Mouse (Mus musculus): Measurements from ENCODE around the gene Adamts14. TPM values are rescaled to one million over a fixed set of nuclear protein-coding genes. Genes with fewer than 3 reads are reported as not detected.

The Adamts14 gene
- polyA plus RNA-seq, 1 experiment, result 3.3 TPM

DNA sequence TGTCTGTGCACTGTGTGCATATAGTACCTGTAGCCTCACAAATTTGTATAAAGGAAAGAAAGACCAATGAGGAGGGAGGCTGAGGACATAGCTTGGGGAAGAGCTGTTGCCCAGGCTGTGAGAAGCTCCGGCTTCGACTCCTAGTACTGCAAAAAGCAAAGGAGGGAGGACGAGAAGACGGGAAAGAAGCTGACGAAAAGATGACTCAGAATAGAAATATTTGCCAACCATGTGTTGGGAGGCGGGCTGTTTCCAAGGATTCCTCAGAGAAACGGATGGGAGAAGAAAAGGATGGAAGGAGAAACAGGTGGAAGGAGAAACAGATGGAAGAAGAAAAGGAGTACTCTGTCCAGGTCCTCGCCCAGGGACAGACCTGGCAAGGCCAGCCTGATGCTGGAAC lies 21.0 kb upstream of the Adamts14 start:
- Histone ChIP-seq H3K27me3 (ENCODE audit: control insufficient read depth, insufficient read depth, low read length) (no peaks in the 10 kb centered on the region), H3K36me3 (ENCODE audit: control insufficient read depth, insufficient read depth, low read length) (no peaks in the 10 kb centered on the region), H3K4me3 (ENCODE audit: control insufficient read depth, insufficient read depth, low read length) (no peak overlapping the region), H3K4me1 (replicated peaks; ENCODE audit: control insufficient read depth, insufficient read depth, low read length) (peaks cover 16% of the 10 kb centered on the region), H3K27ac (ENCODE audit: control insufficient read depth, insufficient read depth, low read length) (no peak overlapping the region)
- no peak for TF ChIP-seq CTCF (IDR thresholded peaks at IDR 0.05; ENCODE audit: borderline replicate concordance, control insufficient read depth, extremely low read depth, insufficient read depth, low read length, poor library complexity)
- no peak for TF ChIP-seq POLR2A (IDR thresholded peaks at IDR 0.05; ENCODE audit: control insufficient read depth, extremely low read depth, insufficient read depth, low read length, poor library complexity)
- DNase-seq, result no peak
- WGBS, result 90% methylated on average over 8 of the region's 8 CpGs

DNA sequence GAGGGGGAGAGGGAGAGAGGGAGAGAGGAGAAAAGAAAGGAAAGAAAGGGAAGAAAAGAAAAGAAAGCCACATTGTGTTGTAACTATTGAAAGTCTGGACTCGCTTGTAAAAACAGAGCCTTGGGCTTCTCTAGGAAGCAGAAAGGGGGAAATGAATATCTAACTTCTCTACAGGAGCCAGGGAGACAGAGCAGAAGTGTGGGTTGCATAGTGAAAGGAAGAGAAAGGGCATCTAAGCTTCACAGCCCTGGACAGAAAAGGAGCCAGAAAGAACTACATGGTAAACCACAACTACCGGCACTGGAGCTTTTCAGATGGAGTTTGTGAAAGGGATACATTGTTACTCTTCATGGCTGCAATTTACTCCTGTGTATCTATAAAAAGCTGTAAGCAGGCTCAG lies 17.2 kb upstream of the Adamts14 start:
- no peaks in the 10 kb centered on the region for H3K27me3 ChIP-seq (ENCODE audit: control insufficient read depth, insufficient read depth, low read length)
- WGBS, result 9% methylated on average over 2 of the region's 2 CpGs
- H3K36me3 ChIP-seq (ENCODE audit: control insufficient read depth, insufficient read depth, low read length), result no peaks in the 10 kb centered on the region
- DNase-seq, result no peak
- no peak overlapping the region for H3K4me3 ChIP-seq (ENCODE audit: control insufficient read depth, insufficient read depth, low read length)
- H3K27ac ChIP-seq (ENCODE audit: control insufficient read depth, insufficient read depth, low read length), result no peak overlapping the region
- TF ChIP-seq CTCF (IDR thresholded peaks at IDR 0.05; ENCODE audit: borderline replicate concordance, control insufficient read depth, extremely low read depth, insufficient read depth, low read length, poor library complexity) (no peak), POLR2A (IDR thresholded peaks at IDR 0.05; ENCODE audit: control insufficient read depth, extremely low read depth, insufficient read depth, low read length, poor library complexity) (no peak)
- H3K4me1 ChIP-seq (replicated peaks; ENCODE audit: control insufficient read depth, insufficient read depth, low read length), result no peaks in the 10 kb centered on the region; the same call in 1 of the 2 replicates

DNA sequence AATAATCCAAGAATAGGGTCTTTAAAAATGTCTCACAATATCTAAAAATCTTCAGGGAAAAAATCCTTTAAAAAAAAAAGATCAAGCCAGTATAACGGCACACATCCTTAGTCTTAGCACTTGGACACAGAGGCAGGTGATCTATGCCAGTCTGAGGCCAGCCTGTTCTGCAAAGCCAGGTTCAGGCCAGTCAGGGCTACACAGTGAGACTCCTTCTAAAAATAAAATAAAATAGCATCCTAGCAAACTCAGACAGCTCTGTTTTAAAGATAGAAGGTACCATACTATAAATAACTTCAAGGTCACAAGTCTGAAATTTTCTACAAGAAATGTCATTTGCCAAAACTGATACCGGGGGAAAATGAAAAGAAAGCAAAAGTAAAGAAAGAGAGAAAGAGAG lies 16.8 kb upstream of the Adamts14 start:
- Histone ChIP-seq H3K4me3 (ENCODE audit: control insufficient read depth, insufficient read depth, low read length) (no peak overlapping the region), H3K27ac (ENCODE audit: control insufficient read depth, insufficient read depth, low read length) (no peak overlapping the region), H3K36me3 (ENCODE audit: control insufficient read depth, insufficient read depth, low read length) (no peaks in the 10 kb centered on the region), H3K27me3 (ENCODE audit: control insufficient read depth, insufficient read depth, low read length) (no peaks in the 10 kb centered on the region), H3K4me1 (replicated peaks; ENCODE audit: control insufficient read depth, insufficient read depth, low read length) (no peaks in the 10 kb centered on the region; the same call in 1 of the 2 replicates)
- 59% methylated on average over 2 of the region's 2 CpGs for WGBS
- no peak for TF ChIP-seq POLR2A (IDR thresholded peaks at IDR 0.05; ENCODE audit: control insufficient read depth, extremely low read depth, insufficient read depth, low read length, poor library complexity)
- no peak for TF ChIP-seq CTCF (IDR thresholded peaks at IDR 0.05; ENCODE audit: borderline replicate concordance, control insufficient read depth, extremely low read depth, insufficient read depth, low read length, poor library complexity)
- DNase-seq, result no peak

DNA sequence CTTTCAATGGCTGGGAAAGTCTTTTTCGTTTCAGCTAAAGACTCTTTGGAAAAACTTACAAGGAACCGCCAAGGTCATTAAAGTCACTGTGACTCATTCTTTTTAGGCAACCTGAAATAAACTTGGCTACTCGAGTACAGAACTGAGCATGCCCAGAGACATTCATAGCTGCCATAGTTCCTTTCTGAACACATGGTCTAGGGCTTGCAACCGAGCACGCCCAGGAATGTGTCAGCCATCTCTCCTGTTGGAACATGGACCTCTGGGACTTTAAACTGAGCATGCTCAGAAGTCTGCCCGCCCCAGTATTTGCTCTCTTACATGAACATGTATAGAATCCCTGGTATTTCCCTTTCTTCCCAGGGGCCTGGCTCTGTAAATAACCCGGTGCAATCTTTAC lies 13.0 kb upstream of the Adamts14 start:
- no peaks in the 10 kb centered on the region; the same call in 1 of the 2 replicates for H3K4me1 ChIP-seq (replicated peaks; ENCODE audit: control insufficient read depth, insufficient read depth, low read length)
- WGBS, result 89% methylated on average over 7 of the region's 7 CpGs
- no peak for TF ChIP-seq POLR2A (IDR thresholded peaks at IDR 0.05; ENCODE audit: control insufficient read depth, extremely low read depth, insufficient read depth, low read length, poor library complexity)
- TF ChIP-seq CTCF (IDR thresholded peaks at IDR 0.05; ENCODE audit: borderline replicate concordance, control insufficient read depth, extremely low read depth, insufficient read depth, low read length, poor library complexity), result no peak
- no peak overlapping the region for H3K27ac ChIP-seq (ENCODE audit: control insufficient read depth, insufficient read depth, low read length)
- DNase-seq, result no peak
- no peaks in the 10 kb centered on the region for H3K27me3 ChIP-seq (ENCODE audit: control insufficient read depth, insufficient read depth, low read length)
- no peaks in the 10 kb centered on the region for H3K36me3 ChIP-seq (ENCODE audit: control insufficient read depth, insufficient read depth, low read length)
- H3K4me3 ChIP-seq (ENCODE audit: control insufficient read depth, insufficient read depth, low read length), result no peak overlapping the region

DNA sequence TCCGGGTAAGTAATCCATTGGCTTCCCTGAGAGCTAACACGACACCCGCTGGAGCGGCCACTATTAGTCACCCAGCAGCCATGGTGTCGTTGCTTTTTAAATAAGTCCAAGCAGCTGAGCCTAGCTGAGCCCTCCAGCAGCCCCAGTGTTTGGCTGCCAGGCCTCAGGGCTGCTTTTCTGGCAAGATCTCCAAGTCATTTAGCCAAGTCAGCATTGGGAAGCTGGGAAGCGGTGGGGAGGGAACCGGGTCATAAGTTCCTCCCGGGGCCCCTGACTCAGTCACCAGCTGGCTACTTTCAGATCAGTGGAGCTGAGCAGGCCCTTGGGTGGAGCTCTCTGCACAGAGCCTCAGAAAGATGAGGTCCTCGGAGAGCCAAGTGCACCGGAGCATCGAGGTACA lies 12.0 kb upstream of the Adamts14 start:
- Histone ChIP-seq H3K4me1 (replicated peaks; ENCODE audit: control insufficient read depth, insufficient read depth, low read length) (no peaks in the 10 kb centered on the region; the same call in 1 of the 2 replicates), H3K36me3 (ENCODE audit: control insufficient read depth, insufficient read depth, low read length) (no peaks in the 10 kb centered on the region), H3K27me3 (ENCODE audit: control insufficient read depth, insufficient read depth, low read length) (no peaks in the 10 kb centered on the region), H3K4me3 (ENCODE audit: control insufficient read depth, insufficient read depth, low read length) (no peak overlapping the region), H3K27ac (ENCODE audit: control insufficient read depth, insufficient read depth, low read length) (no peak overlapping the region)
- TF ChIP-seq CTCF (IDR thresholded peaks at IDR 0.05; ENCODE audit: borderline replicate concordance, control insufficient read depth, extremely low read depth, insufficient read depth, low read length, poor library complexity) (no peak), POLR2A (IDR thresholded peaks at IDR 0.05; ENCODE audit: control insufficient read depth, extremely low read depth, insufficient read depth, low read length, poor library complexity) (no peak)
- WGBS, result 91% methylated on average over 11 of the region's 11 CpGs
- DNase-seq, result no peak

DNA sequence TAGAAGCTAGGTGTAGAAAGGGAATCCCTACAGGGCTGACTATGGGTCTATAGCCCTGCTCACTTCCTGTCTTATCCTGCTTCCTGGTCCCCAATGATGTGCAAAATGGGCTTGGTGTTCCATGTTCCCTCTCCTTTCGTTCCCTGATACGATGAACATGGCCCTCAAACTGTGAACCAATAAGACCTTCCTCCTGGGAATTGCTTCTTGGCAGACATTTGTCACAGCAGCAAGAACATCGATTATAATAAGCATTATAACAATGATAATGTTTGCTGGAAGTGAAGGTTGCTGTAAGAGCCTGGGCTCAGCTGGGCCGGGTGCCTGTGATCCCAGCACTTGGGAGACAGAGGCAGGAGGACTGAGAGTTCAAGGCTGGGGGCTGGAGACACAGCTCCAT lies 11.1 kb upstream of the Adamts14 start:
- H3K27me3 ChIP-seq (ENCODE audit: control insufficient read depth, insufficient read depth, low read length), result no peaks in the 10 kb centered on the region
- no peaks in the 10 kb centered on the region for H3K36me3 ChIP-seq (ENCODE audit: control insufficient read depth, insufficient read depth, low read length)
- 93% methylated on average over 4 of the region's 4 CpGs for WGBS
- TF ChIP-seq CTCF (IDR thresholded peaks at IDR 0.05; ENCODE audit: borderline replicate concordance, control insufficient read depth, extremely low read depth, insufficient read depth, low read length, poor library complexity) (no peak), POLR2A (IDR thresholded peaks at IDR 0.05; ENCODE audit: control insufficient read depth, extremely low read depth, insufficient read depth, low read length, poor library complexity) (no peak)
- no peak for DNase-seq
- H3K4me1 ChIP-seq (replicated peaks; ENCODE audit: control insufficient read depth, insufficient read depth, low read length), result no peaks in the 10 kb centered on the region; the same call in 1 of the 2 replicates
- H3K27ac ChIP-seq (ENCODE audit: control insufficient read depth, insufficient read depth, low read length), result no peak overlapping the region
- H3K4me3 ChIP-seq (ENCODE audit: control insufficient read depth, insufficient read depth, low read length), result no peak overlapping the region

DNA sequence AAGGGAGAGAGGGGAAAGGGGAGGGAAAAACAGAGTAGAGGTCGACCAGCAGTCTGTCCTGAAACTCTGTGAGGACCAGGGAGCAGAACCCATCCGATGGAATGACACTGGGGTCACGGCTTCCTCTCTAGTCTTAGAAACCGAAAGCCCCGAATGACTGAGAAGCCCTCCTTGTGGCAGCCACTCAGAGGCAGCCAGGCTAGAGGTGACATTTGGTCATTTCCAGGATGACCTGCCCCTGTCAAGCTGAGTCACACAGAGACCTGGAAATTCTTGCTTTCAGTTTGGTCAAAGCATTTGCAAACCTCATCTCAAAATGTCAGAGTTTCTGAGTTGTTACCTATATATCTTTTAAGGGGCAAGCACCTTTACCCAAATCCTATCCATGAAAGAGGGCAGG lies 7.9 kb upstream of the Adamts14 start:
- H3K4me3 ChIP-seq (ENCODE audit: control insufficient read depth, insufficient read depth, low read length), result no peak overlapping the region
- DNase-seq, result no peak
- 92% methylated on average over 5 of the region's 5 CpGs for WGBS
- no peak overlapping the region for H3K27ac ChIP-seq (ENCODE audit: control insufficient read depth, insufficient read depth, low read length)
- TF ChIP-seq POLR2A (IDR thresholded peaks at IDR 0.05; ENCODE audit: control insufficient read depth, extremely low read depth, insufficient read depth, low read length, poor library complexity) (no peak), CTCF (IDR thresholded peaks at IDR 0.05; ENCODE audit: borderline replicate concordance, control insufficient read depth, extremely low read depth, insufficient read depth, low read length, poor library complexity) (no peak)
- H3K27me3 ChIP-seq (ENCODE audit: control insufficient read depth, insufficient read depth, low read length), result no peaks in the 10 kb centered on the region
- no peaks in the 10 kb centered on the region for H3K36me3 ChIP-seq (ENCODE audit: control insufficient read depth, insufficient read depth, low read length)
- H3K4me1 ChIP-seq (replicated peaks; ENCODE audit: control insufficient read depth, insufficient read depth, low read length), result no peaks in the 10 kb centered on the region; the same call in 1 of the 2 replicates

All from thymus, adult 2 months (tissue).